Mouse (Mus musculus) embryo, embryonic 11.5 days (tissue): ENCODE measurements around the gene Erg.

Source experiments
- DNase-seq: peaks from one replicate; pipeline ENCODE4 v3.0.0-alpha.2; 2012; ENCODE audit warnings: low read depth, low spot score

Erg gene

GRCm38 (mm10) chr16:95446368-95446767 is 140.0 kb downstream of the Erg start:
- DNase-seq = no peak

- no peak for DNase-seq
Measured at GRCm38 (mm10) chr16:95442023-95442422, 144.4 kb downstream of the Erg start.

GRCm38 (mm10) chr16:95441179-95441578 is 145.2 kb downstream of the Erg start:
- no peak for DNase-seq

- no peak for DNase-seq
Measured at GRCm38 (mm10) chr16:95440334-95440733, 146.1 kb downstream of the Erg start.

- no peak for DNase-seq
Measured at GRCm38 (mm10) chr16:95439794-95440193, 146.6 kb downstream of the Erg start.

- DNase-seq = no peak
Measured at GRCm38 (mm10) chr16:95438848-95439540, 147.4 kb downstream of the Erg start.

GRCm38 (mm10) chr16:95436611-95437010 is 149.8 kb downstream of the Erg start:
- DNase-seq = no peak

GRCm38 (mm10) chr16:95436051-95436450 is 150.3 kb downstream of the Erg start:
- no peak for DNase-seq

- DNase-seq = no peak
Measured at GRCm38 (mm10) chr16:95434434-95434833, 152.0 kb downstream of the Erg start.

GRCm38 (mm10) chr16:95432540-95432971 is 153.8 kb downstream of the Erg start:
- DNase-seq = no peak

- DNase-seq = no peak
Measured at GRCm38 (mm10) chr16:95429851-95430250, 156.5 kb downstream of the Erg start.

GRCm38 (mm10) chr16:95428239-95428638 is 158.2 kb downstream of the Erg start:
- DNase-seq = no peak

GRCm38 (mm10) chr16:95427512-95427911 is 158.9 kb downstream of the Erg start:
- DNase-seq = no peak

- DNase-seq = no peak
Measured at GRCm38 (mm10) chr16:95422658-95423073, 163.7 kb downstream of the Erg start.

- DNase-seq = no peak
Measured at GRCm38 (mm10) chr16:95421235-95421886, 165.0 kb downstream of the Erg start.

GRCm38 (mm10) chr16:95415921-95416320 is 170.5 kb downstream of the Erg start:
- DNase-seq = no peak

GRCm38 (mm10) chr16:95415372-95415771 is 171.0 kb downstream of the Erg start:
- DNase-seq = no peak

GRCm38 (mm10) chr16:95413401-95413959 is 172.9 kb downstream of the Erg start:
- DNase-seq = no peak

GRCm38 (mm10) chr16:95408096-95408495 is 178.3 kb downstream of the Erg start:
- DNase-seq = no peak

- DNase-seq = no peak
Measured at GRCm38 (mm10) chr16:95405496-95405895, 180.9 kb downstream of the Erg start.

- DNase-seq = no peak
Measured at GRCm38 (mm10) chr16:95403453-95403852, 182.9 kb downstream of the Erg start.

GRCm38 (mm10) chr16:95401869-95402268 is 184.5 kb downstream of the Erg start:
- no peak for DNase-seq

GRCm38 (mm10) chr16:95398761-95399343 is 187.5 kb downstream of the Erg start:
- no peak for DNase-seq
